Mouse (Mus musculus): ENCODE results near the gene Sdr39u1.

DNA sequence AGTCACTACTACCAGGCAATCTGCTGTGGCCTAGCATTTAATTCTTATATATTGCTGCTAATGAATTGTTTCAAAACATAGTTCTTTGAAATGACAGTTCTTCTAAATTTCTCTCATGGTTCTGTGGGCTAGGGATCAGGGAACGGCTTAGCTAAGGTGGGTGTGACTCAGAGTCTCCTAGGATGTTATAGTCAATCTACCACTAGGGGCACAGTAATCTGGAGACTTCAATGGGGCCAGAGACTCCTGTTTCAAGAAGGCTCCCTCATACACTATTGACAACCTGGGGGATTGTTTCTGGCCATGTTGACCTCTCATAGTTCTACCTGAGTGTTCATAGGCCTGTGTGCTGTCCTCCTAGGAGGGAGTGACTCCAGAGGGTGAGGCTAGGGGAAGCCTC, 5.4 kb upstream of the Sdr39u1 start:
- TF ChIP-seq CTCF (conservative IDR thresholded peaks at IDR 0.05; ENCODE audit: low read length): peak; percentile 41
- no peak for TF ChIP-seq NANOG (IDR thresholded peaks at IDR 0.05; ENCODE audit: borderline replicate concordance, low read length)

Data from E14TG2a.4 (cell line).